Mouse (Mus musculus) erythroblast, embryonic 14.5 days (primary cell): Measurements from ENCODE around the gene Abcd4.

ENCODE experiments used
- GATA1 ChIP-seq: IDR thresholded peaks from 2 replicates; pipeline ENCODE4 v1.6.1; 2012; ENCODE audit warnings: low read length, inconsistent platforms, mixed read lengths
- TAL1 ChIP-seq: IDR thresholded peaks from 3 replicates; pipeline ENCODE4 v1.6.1; 2012; ENCODE audit warnings: low read length, inconsistent platforms, mixed read lengths

- TF ChIP-seq GATA1 = no peak
- no peak for TF ChIP-seq TAL1
Observed at GRCm38 (mm10) chr12:84624601-84625000, 7.4 kb upstream of the Abcd4 start.
